Mouse (Mus musculus) bone marrow macrophage, adult 2 months (primary cell): ENCODE measurements at regions not wholly inside any gene's neighbourhood (a gene's known extent, or its start where the extent isn't known, plus 50 kb on each side); places are given as distances from the start of the nearest gene placed in this dataset.

ENCODE experiments used
- CTCF ChIP-seq: IDR thresholded peaks from 2 replicates; pipeline ENCODE4 v1.5.1; 2012; ENCODE audit warnings: low read depth, mild to moderate bottlenecking, low read length, moderate library complexity
- POLR2A ChIP-seq: IDR thresholded peaks from 2 replicates; pipeline ENCODE4 v1.6.1; 2012; ENCODE audit warnings: mild to moderate bottlenecking, low read depth, low read length, borderline replicate concordance

- TF ChIP-seq POLR2A: no peak
- TF ChIP-seq CTCF: no peak
Measured at GRCm38 (mm10) chr4:32164736-32165241, 73.8 kb upstream of the Bach2 start.
